Mouse (Mus musculus): ENCODE results near the gene Ociad1.

Gene Ociad1

DNA sequence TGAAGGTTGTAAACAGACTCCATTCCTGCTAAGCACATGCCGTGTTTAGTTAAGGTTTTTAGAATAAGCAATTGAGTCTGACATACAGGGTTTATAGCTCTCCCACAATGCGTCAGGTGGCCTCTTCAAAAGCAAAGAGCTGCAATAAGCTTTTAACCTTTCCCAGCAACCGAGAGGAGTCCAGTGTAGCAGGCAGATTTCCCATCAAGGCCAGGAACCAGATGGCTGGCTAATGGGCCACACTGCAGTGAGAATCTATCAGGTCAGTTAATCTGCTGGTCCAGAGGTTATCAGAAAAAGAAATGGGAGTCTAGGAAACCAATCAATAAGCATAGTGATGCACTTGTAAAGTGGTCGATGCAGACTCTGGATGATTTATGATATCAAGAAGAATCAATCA, 38.4 kb downstream of the Ociad1 start:
- intact Hi-C loops (cut with DNase I) = no loop called here

DNA sequence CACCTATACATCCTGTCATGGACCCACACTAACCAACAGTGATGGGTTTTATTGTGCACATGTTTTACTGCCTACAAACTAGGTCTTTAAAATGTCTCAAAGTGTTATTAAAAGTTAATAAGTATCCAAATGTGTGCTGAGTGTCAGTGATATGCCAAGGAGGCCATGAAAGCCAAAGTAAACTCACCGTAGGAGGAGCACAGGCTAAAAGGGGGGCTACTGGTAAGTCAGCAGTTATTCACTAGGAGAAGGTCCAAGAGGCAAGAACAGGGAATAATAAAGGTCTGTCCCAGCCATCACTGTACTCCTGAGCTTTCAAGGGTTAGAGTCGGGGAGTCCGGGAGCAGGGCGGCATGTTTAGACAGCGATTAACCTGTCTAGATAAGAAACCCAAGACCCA, 43.9 kb downstream of the Ociad1 start:
- intact Hi-C loops (cut with DNase I) = no loop called here

DNA sequence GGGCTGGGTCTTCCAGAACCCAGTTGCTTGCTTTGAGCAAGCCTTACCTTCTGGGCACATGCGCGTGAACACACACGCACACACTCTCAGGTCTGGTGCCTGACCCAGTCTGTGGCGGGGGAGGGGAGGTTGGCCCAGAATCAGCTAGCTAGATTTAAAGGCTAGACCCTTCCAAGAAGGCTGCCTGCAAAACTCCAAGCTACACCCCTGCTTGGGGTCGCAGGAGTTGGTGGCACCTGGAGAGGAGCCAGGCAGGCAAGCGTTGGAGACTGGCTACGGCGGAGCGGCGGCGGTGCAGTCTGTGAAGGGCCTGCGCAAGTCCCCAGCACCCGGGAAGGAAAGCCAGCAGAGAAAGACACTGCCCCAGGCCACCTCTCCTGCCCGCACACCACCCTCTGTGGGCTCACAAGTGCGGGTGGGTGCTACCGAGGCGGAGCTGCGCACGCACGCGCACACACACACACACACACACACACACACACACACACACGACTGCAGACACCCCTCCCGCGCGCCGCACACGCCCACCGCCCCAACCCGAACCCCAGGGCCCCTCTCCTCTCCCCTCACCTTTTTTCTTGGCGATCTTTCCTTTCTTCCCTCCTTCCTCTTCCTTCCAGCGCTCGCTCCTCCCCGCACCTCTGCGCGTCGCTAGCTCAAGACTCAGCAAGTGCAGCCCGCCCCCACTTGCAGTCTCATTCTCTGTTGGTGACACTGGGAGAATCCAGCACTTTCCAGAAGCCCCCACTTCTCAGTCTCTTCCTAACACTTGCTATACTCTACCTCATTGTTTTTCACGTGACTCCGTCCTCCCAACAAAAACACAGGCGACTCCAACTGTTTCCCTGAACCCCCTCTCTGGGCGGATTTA, 45.6 kb downstream of the Ociad1 start:
- intact Hi-C loops (cut with DNase I) = no loop called here

DNA sequence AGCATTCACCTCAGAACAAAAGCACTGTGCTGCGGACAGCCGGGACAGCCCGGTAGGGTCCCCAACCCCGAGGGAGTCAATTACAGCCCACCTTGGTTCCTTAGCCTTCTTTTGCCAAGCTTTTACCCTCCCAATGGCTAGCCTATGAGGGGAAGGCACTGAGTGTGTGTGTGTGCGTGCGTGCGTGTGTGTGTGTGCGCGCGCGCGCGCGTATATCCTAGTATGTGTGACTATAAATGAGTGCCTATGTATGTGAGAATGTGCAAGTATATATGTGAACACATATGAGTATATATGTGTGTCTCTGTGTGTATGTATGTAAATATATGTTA, 46.2 kb downstream of the Ociad1 start:
- intact Hi-C loops (cut with DNase I) = no loop called here

DNA sequence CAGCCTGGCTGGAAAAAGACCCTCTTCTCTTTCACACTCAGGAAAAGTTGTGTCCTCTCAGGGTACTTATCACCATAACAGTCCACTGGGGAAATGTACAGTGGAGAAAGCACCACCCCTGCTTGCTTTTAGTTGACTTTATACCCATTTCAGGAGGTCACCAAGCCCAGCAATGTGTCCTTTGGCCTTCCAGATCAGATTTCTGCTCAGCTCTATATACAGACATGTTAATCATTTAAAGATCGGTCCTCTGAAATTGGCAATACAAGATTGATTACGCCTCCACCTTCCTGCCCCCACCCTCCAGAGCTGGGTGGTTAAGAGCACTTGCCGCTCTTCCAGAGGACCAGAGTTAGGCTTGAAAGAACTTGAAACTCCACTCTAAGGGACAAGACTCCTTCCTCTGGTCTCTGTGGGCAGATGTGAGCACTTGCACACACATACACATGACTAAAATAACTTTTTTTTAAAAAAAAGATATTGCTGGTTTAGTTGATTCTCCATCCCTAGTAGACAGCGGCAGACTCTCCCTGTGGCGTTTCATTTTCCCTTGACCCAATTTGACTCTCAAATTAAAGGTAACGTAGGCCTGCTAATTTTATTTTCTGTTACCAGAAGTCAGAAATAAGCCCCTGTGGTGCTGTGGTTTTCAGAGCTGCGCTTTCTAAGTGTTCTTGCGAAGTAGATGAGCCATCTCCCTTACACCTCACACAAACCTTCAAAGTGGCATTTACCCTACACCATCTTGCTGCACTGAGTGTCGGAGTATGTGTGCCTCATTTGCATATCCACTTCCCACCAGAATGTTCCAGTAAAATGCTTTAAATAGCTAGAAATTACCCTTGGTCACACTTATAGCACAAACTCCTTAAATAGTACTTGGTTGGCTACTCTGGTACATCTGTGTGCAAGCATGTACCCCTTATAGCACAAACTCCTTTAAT, 47.5 kb downstream of the Ociad1 start:
- intact Hi-C loops (cut with DNase I) = no loop called here

DNA sequence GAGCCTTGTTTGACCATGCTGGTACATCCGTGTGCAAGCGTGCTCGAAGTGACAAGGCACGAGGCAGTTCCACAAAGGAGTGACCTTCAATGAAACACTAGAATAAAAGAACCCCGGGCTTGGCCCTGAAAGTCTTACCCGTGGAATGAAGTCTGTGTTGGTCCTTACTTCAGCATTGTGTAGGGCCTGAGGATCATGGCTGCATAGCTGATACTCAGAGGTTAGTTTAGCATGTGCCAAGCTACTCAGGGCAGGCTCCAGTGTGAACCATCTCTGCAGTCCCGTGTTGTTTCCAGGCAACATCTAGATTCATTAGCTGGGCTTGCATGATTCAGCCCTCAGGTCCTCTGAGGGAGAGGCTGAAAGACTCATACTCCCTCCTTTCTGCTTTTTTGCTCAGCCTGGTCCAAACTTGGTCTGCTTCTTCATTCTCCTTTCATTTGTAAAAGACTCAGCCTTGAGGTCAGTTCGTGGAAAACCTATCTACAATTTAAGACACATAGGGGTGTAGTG, 48.2 kb downstream of the Ociad1 start, which contains the start of gene Ociad2:
TSS of gene Ociad2 (minus strand) at position 306 of the 513 bp plus-strand sequence.
- intact Hi-C loops (cut with DNase I) = no loop called here

DNA sequence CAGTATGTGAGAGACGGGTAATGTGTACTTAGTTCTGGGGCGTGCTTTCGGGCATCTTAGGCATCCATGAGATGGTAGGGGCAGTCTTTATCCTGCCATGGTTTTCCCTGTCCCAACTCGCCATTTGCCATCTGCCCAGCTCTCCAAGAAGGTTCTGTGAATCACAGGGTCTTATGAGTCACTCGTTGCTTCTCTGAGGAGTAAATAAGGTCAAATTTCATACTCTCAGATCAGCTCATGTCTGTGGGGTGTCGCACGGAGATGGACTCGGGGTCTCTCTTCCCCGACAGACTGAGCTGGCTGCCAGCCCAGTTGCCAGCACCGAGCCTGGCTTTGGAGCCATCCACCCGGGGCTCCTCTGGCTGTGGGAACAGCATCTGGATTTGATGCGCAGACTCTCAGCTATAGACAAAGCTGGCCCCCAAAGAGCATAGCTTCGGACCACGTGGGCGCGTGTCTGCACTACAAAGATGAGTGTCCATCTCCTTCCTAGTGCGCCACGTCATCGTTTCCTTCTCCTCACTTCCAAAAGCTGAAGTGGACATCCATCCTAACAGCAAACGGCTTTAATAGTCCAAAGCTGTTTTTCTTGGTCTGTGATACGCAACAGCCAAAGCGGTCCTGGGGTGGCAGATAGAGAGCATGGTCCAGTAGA, 50.2 kb downstream of the Ociad1 start:
- intact Hi-C loops (cut with DNase I) = no loop called here

DNA sequence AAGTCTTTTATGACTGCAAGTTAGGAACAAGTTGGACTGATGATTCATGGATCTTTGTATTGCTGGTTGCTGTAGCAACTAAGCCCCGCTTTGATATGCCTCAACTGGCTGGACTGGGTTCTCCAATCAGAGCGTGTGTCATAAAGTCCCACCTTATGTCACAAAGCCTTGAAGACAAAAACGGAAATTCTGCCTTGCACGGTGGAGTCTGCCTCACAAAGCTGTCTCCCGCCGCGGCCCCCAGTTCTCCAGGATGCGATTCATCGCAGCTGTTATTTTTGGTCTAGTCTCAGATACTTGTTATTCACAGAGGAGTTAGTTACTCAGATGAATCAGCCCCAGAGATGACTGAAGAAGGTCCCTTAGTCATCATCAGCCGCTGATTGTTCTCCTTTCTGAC, 51.7 kb downstream of the Ociad1 start:
- intact Hi-C loops (cut with DNase I) = no loop called here

DNA sequence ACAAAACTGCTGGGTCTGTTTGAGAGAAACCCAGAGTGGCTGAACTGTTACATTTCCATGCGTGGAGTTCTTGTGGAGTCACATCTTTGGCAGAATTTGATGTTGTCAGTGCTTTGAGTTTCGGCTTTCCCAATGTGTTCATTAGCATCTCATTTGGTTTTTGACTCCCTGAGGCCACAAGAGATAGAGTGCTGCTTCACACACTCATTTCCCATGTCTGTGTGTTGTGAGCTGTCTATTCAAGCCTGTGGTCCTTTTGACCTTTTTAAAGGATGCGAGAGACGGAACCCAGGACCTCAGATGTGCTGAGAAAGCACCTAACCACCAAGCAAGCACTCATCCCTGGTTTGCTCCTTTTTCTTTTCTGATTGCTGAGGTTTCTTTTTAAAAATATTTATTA, 52.7 kb downstream of the Ociad1 start:
- intact Hi-C loops (cut with DNase I) = no loop called here

DNA sequence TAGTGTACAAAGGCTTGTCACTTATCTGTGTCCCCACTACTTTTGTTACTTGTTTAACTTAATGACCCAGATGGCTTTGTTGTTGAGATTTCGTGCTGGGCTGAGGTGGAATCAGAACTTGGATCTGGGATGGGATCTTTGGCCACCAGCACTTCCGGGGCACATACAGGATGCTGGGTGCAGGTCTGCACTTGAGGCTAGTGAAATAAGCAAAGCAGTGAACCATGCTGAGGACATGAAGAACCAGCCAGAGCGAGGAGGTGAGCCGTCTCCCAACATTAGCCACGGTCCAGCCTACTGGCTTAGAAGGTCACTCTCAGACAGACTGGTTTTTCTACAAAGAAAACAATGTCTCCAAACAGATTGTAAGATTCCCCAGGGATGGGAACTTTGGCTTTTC, 56.9 kb downstream of the Ociad1 start:
- intact Hi-C loops (cut with DNase I) = no loop called here

DNA sequence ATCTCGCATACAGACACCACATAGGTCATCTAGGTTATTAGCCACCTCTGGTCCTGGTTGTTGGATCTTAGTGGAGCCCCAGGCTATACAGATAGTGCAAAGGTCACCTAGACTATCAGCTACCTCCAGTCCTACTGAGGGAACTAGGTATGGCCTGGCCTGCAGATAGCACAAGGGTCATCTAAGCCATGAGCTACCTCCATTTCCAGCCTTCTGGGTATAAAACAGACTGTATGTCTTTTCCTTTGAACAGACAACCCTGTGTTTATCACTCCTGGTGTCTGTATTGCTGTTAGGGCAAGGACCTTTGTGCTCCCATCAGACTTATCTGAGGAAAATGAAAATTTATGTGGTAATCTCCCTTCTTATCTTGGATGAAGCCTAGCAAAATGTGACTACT, 59.2 kb downstream of the Ociad1 start:
- intact Hi-C loops (cut with DNase I) = no loop called here

DNA sequence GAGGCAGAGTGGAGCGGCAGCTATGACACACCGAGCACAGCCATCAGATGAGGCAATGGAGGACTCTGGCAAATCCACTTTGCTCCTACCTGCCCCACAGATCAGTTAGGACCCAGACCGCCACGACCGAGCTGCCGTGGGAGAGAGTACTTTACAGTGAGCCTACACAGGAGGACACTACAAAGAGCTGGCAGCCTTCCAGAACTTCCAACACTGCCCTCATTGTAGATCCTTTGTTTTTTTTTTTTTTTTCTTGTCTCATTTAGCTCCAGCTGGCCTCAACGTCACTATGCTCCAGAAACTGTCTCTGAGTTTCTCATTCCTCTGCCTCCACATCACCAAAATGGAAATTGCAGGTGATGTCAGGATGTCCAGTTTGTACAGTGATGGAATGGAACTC, 60.9 kb downstream of the Ociad1 start:
- intact Hi-C loops (cut with DNase I) = no loop called here

DNA sequence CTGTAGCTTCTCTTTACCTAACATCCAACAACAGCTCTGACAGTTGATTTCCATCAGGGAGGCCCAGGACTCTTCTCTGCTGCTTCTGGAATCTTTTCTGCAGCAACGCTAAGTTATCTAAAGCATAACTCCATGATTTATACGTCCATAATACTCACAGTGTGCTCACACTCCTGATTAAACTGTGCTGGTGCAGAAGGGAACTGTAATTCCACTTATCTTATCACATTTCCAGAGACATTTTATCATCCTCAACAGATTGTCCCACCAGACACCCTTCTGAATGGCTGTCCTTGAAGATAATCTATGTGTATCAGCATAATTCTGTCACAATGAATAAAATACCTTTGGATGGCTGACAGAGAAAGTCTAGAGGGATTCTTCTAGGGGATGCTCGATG, 61.4 kb downstream of the Ociad1 start:
- intact Hi-C loops (cut with DNase I) = no loop called here

DNA sequence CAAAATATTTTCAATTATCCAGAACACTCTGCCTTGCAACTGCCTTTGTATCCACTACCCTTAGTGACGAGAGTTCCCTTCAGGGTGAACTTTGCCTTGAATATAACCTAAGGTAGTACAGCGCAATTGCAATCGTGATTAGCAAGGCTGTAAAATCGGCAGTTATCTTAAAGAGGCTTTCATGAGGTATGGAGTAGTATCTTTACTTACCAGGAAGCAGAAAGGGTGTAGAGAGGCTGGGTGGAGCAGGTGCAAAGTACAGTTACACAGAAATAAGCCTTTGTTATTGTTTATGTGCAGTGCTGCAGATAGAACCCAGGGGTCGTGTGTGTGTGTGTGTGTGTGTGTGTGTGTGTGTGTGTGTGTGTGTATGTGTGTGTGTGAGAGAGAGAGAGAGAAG, 62.8 kb downstream of the Ociad1 start:
- intact Hi-C loops (cut with DNase I) = no loop called here

DNA sequence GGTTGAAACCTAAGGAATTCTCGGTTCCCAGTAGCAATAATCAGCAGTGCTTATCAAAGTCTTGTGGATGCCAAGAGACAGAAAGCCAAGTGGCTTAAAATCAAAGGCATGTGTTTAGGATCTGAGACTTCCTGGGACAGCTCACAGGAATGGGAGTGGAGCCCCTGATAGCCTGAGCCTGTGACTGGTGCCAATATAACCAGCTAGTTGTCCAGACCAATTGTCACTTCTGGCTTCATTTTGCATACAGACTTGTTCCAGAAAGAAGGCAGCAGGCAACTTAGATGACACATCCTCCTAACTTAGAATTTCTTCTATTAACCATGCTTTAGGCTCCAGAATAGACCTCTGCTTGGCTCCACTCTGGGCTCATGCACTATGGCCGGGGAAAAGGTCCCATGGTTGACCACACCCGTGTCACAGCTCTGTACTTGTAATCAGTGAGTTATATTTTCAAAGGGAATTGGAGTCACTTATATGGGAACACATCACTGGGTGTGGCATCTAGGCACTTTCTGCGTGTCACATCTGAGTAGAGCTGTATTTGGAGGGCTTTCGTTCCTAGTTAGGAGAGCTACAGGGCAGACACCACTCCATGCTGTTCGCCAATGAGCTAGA, 66.7 kb downstream of the Ociad1 start:
- intact Hi-C loops (cut with DNase I) = no loop called here

DNA sequence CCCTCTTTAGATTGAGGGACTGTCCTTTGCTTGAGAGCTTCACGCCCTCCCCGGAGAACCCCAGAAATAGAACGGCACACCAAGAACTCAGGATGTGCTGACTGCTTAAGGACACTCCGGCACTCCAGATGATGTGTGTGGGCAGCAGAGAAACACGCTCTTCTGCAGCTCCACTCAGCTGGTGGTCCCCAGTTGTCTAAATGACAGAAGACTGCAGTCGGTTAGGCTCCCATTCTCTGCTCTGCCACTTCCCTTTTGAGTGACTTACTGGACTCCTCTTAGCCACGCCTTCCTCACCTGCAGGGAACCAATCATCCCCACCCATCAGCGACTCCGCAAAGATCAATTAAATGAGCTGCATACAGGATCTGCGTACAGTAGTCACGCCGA, 67.2 kb downstream of the Ociad1 start:
- intact Hi-C loops (cut with DNase I) = no loop called here

DNA sequence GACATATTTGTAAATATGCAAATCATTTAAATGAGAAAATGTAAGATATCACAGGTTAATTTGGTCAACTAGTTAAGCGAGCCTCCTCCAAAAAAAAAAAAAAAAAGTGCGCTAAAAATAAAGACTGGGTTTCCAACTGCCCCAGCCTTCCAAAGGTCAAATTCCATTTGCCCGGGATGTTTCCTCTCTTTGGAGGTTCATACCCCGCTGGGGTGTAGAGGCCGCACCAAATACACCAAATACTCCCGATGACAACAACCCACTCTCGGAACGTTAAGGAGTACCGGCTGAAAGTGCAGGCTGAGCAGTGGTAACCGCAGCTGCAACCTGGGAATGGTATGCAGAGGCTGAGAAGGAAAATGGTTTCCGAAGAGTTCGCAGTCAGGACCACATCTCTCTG, 67.7 kb downstream of the Ociad1 start:
- intact Hi-C loops (cut with DNase I) = no loop called here

DNA sequence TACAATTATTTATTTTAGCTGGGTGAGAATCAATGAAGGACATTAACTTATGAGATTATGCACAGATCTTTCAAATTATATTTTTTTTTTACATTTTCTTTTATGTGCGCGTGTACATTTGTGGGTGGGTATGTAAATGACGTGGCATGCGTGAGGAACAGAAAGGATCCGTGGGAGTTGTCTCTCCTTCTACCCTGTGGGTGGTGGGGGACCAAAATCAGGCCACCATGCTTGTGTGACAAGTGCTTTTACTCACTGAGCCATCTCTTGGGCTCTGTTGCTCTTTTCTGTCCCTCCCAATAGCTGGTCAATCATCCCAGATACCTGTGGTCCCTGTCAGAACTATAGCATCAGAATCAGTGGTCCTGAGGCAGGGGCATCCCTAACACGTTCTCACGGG, 69.8 kb downstream of the Ociad1 start:
- intact Hi-C loops (cut with DNase I) = no loop called here

DNA sequence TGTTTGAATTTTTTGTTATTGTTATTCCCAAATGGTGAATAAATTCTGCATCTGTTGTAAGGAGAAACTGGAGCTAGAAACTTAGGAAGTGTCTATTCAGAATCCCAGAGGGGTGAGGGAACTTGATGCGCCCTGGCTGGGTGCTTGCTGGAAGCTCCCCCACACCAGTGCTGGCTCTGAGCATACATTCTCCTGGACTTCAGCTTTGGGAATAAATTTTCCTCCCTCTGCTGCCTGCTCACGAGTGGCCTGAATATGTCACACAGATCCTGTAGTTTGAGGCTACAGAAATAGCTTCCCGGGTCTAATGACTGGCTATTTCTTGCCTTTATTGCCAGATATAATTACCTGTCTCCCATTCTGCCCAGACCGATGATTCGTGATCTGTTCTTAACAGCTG, 70.2 kb downstream of the Ociad1 start:
- intact Hi-C loops (cut with DNase I) = no loop called here
